Mouse (Mus musculus): ENCODE data around the gene Ift80. TPM values are rescaled to one million over a fixed set of nuclear protein-coding genes. Genes with fewer than 3 reads are reported as not detected.
"Not testable (repeated sequence)": the region's sequence is repeated elsewhere in the genome, so short reads cannot be mapped to it uniquely, and the experiment has no call there.

The Ift80 gene
- polyA plus RNA-seq, 1 experiment = 17.0 TPM

DNA sequence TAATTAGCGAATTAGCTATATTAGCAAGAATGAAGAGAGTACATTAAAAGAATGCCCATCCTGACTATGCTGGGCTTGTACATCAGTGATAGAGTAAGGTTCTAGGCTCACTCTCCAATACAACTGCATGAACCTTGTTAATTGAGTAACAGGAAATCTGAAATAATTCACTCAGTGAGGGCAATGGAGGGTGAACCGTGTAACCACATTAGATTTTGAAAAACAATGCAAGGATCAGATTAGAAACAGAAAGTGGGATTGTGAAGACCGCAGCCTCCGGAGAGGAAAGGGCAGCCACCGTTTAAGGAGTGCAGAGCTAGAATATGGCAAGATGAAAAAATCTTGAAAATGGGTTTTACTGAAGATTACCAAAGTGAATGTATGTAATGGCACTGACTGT lies 36.9 kb upstream of the Ift80 start:
- H3K4me3 ChIP-seq (ENCODE audit: insufficient read depth, low read length) = no peak overlapping the region
- no peaks in the 10 kb centered on the region for H3K4me1 ChIP-seq (ENCODE audit: control insufficient read depth, insufficient read depth, low read length)
- no peak overlapping the region for H3K27ac ChIP-seq (ENCODE audit: insufficient read depth, low read length)
- TF ChIP-seq CTCF (IDR thresholded peaks at IDR 0.05; ENCODE audit: extremely low read depth, insufficient read depth, low read length) (no peak), POLR2A (IDR thresholded peaks at IDR 0.05; ENCODE audit: extremely low read depth, insufficient read depth, low read length) (no peak)

DNA sequence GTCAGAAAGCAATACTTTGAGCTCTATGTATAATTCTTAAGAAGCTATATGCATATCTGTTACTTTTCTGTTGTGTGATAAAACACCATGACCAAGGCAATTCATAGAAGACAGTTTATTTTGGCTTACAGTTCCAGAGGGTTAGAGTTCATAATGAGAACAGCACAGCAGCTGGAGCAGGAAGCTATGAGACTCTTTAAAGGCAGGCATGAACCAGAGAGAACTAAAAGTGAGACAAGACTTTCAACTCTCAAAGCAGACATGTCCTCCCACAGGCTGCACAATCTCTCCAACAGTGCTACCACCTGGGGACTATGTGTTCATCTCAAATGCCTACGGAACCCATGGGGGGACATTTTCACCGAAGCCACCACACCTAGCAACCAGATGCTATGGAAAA lies 35.7 kb upstream of the Ift80 start:
- Histone ChIP-seq H3K27ac (ENCODE audit: insufficient read depth, low read length) (no peak overlapping the region), H3K4me1 (ENCODE audit: control insufficient read depth, insufficient read depth, low read length) (no peaks in the 10 kb centered on the region), H3K4me3 (ENCODE audit: insufficient read depth, low read length) (no peak overlapping the region)
- TF ChIP-seq POLR2A (IDR thresholded peaks at IDR 0.05; ENCODE audit: extremely low read depth, insufficient read depth, low read length) (no peak), CTCF (IDR thresholded peaks at IDR 0.05; ENCODE audit: extremely low read depth, insufficient read depth, low read length) (no peak)

DNA sequence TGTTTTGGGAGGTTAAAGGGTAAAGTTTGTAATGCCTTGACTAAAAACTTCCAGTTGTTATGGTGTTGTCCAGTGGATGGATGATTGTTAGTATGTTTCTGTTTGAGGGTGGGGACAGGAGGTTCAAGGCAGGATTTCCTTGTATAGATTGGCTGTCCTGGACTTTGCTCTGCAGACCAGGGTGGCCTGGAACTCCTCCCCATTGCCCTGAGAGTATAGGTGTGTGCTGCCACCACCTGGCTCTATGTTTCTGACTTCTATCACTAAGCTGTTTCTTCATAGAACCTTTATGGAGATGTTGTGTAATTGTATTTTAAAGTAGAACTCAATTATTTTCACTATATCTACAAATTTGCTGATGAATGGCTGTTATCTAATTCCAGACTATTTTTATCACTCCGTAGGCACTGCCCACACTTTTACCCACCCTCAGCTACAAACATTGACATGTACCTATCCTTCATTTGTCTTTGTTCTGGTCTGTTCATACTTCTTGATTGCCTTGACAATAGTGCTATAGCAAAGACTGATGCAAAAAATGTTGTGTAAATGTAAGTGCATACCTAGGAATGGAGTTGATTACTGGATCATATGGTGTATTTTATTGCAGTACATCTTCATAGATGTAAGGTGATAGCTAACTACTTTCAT lies 21.9 kb upstream of the Ift80 start:
- Histone ChIP-seq H3K4me3 (ENCODE audit: insufficient read depth, low read length) (no peak overlapping the region), H3K27ac (ENCODE audit: insufficient read depth, low read length) (no peak overlapping the region), H3K4me1 (ENCODE audit: control insufficient read depth, insufficient read depth, low read length) (no peaks in the 10 kb centered on the region)
- TF ChIP-seq POLR2A (IDR thresholded peaks at IDR 0.05; ENCODE audit: extremely low read depth, insufficient read depth, low read length) (no peak), CTCF (IDR thresholded peaks at IDR 0.05; ENCODE audit: extremely low read depth, insufficient read depth, low read length) (no peak)

DNA sequence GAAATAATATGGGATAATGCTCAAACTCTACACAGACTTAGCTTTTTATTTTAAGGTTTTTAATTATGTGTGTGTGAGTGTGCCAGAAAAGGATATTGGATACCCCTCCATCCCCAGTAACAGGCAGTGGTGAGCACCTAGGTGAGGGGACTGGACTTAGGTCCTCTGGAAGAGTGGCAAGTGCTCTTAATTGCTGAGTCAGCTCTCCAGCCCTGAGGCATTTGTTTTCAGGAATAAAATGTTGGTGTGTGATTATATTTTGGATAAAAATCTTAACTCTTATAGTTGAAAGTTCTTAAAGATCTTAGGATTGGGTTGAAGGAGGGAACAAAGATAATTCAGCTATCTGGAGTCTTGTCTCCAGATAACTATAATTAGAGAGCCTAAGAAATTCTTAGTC lies 16.4 kb upstream of the Ift80 start:
- Histone ChIP-seq H3K4me3 (ENCODE audit: insufficient read depth, low read length) (no peak overlapping the region), H3K27ac (ENCODE audit: insufficient read depth, low read length) (no peak overlapping the region), H3K4me1 (ENCODE audit: control insufficient read depth, insufficient read depth, low read length) (no peaks in the 10 kb centered on the region)
- TF ChIP-seq CTCF (IDR thresholded peaks at IDR 0.05; ENCODE audit: extremely low read depth, insufficient read depth, low read length) (no peak), POLR2A (IDR thresholded peaks at IDR 0.05; ENCODE audit: extremely low read depth, insufficient read depth, low read length) (no peak)

DNA sequence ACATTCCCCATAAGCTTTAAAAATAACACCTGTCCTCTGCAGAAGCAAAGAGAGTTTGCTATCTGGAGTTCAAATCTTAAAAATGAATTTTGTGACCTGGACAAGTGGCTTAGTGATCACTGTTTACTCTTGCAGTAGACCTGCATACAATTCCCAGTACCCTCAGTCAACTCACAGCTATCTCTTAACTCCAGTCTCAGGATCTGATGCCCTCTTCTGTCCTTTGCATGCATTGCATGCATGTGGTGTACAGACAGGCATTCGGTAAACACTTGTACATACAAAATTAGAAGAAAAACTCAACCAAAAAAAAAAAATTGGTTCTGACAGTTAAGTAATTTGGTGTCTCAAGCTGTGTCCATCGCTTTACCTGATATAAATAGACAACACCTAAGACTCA lies 15.9 kb upstream of the Ift80 start:
- TF ChIP-seq CTCF (IDR thresholded peaks at IDR 0.05; ENCODE audit: extremely low read depth, insufficient read depth, low read length) (peak; percentile 14; the same call in 1 of the 2 replicates), POLR2A (IDR thresholded peaks at IDR 0.05; ENCODE audit: extremely low read depth, insufficient read depth, low read length) (no peak)
- no peak overlapping the region for H3K4me3 ChIP-seq (ENCODE audit: insufficient read depth, low read length)
- H3K4me1 ChIP-seq (ENCODE audit: control insufficient read depth, insufficient read depth, low read length) = no peaks in the 10 kb centered on the region
- H3K27ac ChIP-seq (ENCODE audit: insufficient read depth, low read length) = no peak overlapping the region

DNA sequence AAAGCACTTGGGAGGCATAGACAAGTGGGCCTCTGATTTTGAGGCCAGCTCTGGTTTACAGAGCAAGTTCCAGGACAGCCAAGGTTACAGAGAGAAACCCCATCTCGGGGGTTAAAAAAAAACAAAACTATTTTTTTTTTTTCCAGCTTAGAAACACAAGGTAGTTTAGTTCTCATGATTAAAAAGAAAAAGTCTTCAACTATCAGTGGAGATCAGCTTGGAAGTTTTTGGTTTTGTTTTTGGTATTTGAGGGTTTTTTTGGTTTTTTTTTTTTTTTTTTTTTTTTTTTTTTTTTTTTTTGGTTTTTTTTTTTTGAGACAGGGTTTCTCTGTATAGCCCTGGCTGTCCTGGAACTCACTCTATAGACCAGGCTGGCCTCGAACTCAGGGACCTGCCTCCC lies 14.3 kb upstream of the Ift80 start:
- not testable (repeated sequence) for H3K4me1 ChIP-seq (ENCODE audit: control insufficient read depth, insufficient read depth, low read length); H3K4me3 ChIP-seq (ENCODE audit: insufficient read depth, low read length); H3K27ac ChIP-seq (ENCODE audit: insufficient read depth, low read length)

DNA sequence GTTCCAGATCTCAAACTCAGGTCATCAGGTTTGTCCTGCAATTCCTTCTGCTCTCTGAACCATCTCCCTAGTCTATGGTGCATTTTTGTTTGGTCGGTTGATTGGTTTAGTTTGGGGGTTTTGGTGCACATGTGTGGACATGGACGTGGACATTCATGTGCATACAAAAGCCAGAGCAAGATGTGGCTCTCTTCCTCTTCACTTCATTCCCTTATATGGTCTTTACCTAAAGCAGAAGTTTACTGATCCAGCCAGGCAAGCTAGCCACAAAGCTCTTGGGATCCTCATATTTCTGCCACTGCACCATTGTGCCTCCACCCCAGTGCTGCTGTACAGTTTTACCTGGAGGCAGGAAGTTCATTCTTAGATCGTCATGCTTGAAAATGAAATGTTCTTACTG lies 12.8 kb upstream of the Ift80 start:
- no peak overlapping the region for H3K4me3 ChIP-seq (ENCODE audit: insufficient read depth, low read length)
- H3K4me1 ChIP-seq (ENCODE audit: control insufficient read depth, insufficient read depth, low read length) = no peaks in the 10 kb centered on the region
- TF ChIP-seq CTCF (IDR thresholded peaks at IDR 0.05; ENCODE audit: extremely low read depth, insufficient read depth, low read length) = no peak
- TF ChIP-seq POLR2A (IDR thresholded peaks at IDR 0.05; ENCODE audit: extremely low read depth, insufficient read depth, low read length) = no peak
- H3K27ac ChIP-seq (ENCODE audit: insufficient read depth, low read length) = no peak overlapping the region

DNA sequence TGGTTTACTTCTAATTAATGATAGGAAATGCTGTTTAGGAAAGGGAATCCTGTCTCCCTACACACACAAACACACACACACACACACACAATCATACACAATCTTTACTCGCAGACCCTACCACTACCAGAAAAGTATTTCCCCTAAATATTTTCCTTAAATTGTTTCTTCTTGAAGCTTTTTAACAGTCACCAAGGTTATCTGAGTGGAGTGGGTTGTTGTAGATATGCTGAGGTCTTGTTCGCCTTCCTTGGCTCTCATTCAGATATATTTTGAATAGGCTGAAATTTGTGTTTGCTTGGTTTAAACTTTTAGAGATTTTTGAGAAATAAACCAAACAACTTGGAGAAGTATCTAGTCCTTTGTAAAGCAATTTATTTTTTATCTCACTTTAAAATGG lies 4.5 kb upstream of the Ift80 start:
- Histone ChIP-seq H3K4me1 (ENCODE audit: control insufficient read depth, insufficient read depth, low read length) (no peaks in the 10 kb centered on the region; the same call in 1 of the 2 replicates), H3K27ac (ENCODE audit: insufficient read depth, low read length) (no peak overlapping the region), H3K4me3 (ENCODE audit: insufficient read depth, low read length) (no peak overlapping the region)
- TF ChIP-seq POLR2A (IDR thresholded peaks at IDR 0.05; ENCODE audit: extremely low read depth, insufficient read depth, low read length) (no peak), CTCF (IDR thresholded peaks at IDR 0.05; ENCODE audit: extremely low read depth, insufficient read depth, low read length) (no peak)

DNA sequence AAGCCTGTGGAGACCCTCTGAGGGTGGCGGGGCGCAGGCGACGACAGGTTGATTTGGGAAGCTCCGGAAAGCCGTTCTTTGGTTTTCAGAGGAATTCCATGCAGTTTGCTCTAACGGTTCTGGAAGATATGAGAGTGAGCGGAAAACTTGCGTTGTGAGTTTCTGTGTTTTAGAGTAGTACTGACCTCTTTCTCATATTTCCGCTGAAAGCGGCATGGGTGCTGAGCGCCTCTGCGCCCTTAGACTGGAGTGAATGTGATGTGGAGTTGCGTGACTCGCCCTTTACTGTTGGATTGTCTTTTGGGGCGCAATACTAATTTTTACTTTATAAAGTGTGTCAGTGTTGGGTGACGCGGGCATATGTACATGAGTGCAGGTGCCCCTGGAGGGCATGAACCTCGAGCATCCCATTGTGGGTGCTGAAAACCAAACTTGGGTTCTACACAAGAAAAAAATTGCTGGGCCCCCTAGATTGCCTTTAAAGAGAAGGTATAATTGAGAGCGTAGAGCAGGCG lies 1.9 kb upstream of the Ift80 start:
- Histone ChIP-seq H3K4me3 (ENCODE audit: insufficient read depth, low read length) (peak overlapping the region; percentile 55), H3K27ac (ENCODE audit: insufficient read depth, low read length) (no peak overlapping the region), H3K4me1 (ENCODE audit: control insufficient read depth, insufficient read depth, low read length) (no peaks in the 10 kb centered on the region; the same call in 1 of the 2 replicates)
- no peak for TF ChIP-seq POLR2A (IDR thresholded peaks at IDR 0.05; ENCODE audit: extremely low read depth, insufficient read depth, low read length)

DNA sequence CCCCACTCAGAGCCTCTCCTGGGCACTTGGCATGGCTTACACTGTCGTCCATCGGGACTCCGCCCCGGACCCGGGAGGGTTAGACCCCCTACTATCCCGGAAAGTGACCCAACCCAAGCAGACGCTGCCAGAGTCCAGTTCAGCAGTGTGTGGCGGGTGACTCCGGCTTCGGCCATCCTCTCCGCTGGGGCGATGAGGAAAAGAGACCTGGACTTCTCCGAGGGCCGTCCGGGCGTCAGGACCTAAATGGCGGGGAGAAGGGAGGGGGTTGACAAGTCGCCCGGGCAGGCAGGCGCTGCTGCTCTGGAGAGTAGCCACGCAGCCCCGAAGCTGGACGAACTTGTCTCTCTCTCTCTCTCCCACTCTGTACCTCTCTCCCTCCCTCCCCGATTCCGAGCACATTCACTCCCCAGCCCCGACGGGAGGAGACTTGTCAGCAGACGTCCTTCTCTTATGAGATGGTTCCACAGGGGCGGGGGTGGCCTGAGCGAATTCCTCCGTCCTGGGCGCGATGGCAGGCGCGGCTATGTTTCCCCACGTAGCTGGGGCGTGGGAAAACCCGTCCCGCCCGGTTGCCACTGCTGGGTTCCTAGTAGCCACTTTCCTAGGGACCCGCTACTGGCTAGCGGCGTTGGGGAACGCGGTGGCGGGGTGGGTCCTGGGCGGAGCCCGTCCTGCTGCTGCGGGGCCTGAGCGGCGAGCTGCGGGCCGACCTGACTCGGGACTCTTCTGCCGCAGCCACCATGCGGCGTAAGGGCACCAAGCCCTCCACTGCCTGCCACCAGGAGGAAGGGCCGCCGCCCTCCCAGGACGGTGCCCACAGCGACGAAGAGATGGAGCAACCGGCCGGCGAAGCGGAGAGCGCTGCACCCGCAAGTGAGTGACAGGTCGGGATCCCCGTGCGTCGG lies 1.2 kb upstream of the Ift80 start:
- TF ChIP-seq CTCF (IDR thresholded peaks at IDR 0.05; ENCODE audit: extremely low read depth, insufficient read depth, low read length) (no peak), POLR2A (IDR thresholded peaks at IDR 0.05; ENCODE audit: extremely low read depth, insufficient read depth, low read length) (no peak)
- Histone ChIP-seq H3K4me3 (ENCODE audit: insufficient read depth, low read length) (peak overlapping the region; percentile 55), H3K27ac (ENCODE audit: insufficient read depth, low read length) (no peak overlapping the region), H3K4me1 (ENCODE audit: control insufficient read depth, insufficient read depth, low read length) (no peaks in the 10 kb centered on the region; the same call in 1 of the 2 replicates)
